Mouse (Mus musculus): ENCODE measurements around the gene Dnph1. TPM values are rescaled to one million over a fixed set of nuclear protein-coding genes. Genes with fewer than 3 reads are reported as not detected.

Dnph1 gene
- polyA plus RNA-seq (2014; fragmentation: Nextera tagmentation; extraction: Ambion mirVana) = 27.9 and 28.4 TPM in 2 replicates

GRCm38 (mm10) chr17:46496623-46497434 is at the start of gene Dnph1:
Gene Dnph1 (plus strand): TSS chr17:46496711.
- Histone ChIP-seq H3K9me3 (replicated peaks; ENCODE audit: control insufficient read depth, low read length) (no peaks in the 10 kb centered on the region), H3K9ac (ENCODE audit: low read depth, low read length) (peak within 1 kb of the TSS; percentile 82), H3K4me1 (ENCODE audit: control insufficient read depth, insufficient read depth, low read length) (peaks cover 5% of the 10 kb centered on the region; the same call in 1 of the 2 replicates), H3K27ac (ENCODE audit: low read depth, low read length) (no peak within 1 kb of the TSS), H3K4me2 (peak within 1 kb of the TSS; percentile 92), H3K27me3 (ENCODE audit: control insufficient read depth, insufficient read depth, low read length) (peaks cover 9% of the 10 kb centered on the region), H3K4me3 (ENCODE audit: low read depth, low read length) (peak within 1 kb of the TSS; percentile 53), H3K36me3 (ENCODE audit: control insufficient read depth, insufficient read depth, low read length) (peaks cover 4% of the 10 kb centered on the region; the same call in 1 of the 2 replicates)
- peak; percentile 89 for ATAC-seq (replicated peaks; ENCODE audit: insufficient number of reproducible peaks, low FRiP score, low TSS enrichment)
- under 1% methylated on average over 44 of the region's 44 CpGs for WGBS (ENCODE audit: insufficient replicate concordance)

GRCm38 (mm10) chr17:46452683-46453082 is 43.8 kb upstream of the Dnph1 start:
- 31% methylated on average over 5 of the region's 5 CpGs for WGBS (ENCODE audit: insufficient replicate concordance)

GRCm38 (mm10) chr17:46453302-46453948 is 43.1 kb upstream of the Dnph1 start:
- H3K9me3 ChIP-seq (replicated peaks; ENCODE audit: control insufficient read depth, low read length) = no peaks in the 10 kb centered on the region
- peaks cover 53% of the 10 kb centered on the region for H3K27me3 ChIP-seq (ENCODE audit: control insufficient read depth, insufficient read depth, low read length)
- peaks cover 30% of the 10 kb centered on the region for H3K4me1 ChIP-seq (ENCODE audit: control insufficient read depth, insufficient read depth, low read length)
- H3K36me3 ChIP-seq (ENCODE audit: control insufficient read depth, insufficient read depth, low read length) = no peaks in the 10 kb centered on the region
- WGBS (ENCODE audit: insufficient replicate concordance) = 6% methylated on average over 13 of the region's 13 CpGs
- no peak overlapping the region for H3K27ac ChIP-seq (ENCODE audit: low read depth, low read length)
- no peak overlapping the region for H3K9ac ChIP-seq (ENCODE audit: low read depth, low read length)
- peak overlapping the region; percentile 81 for H3K4me2 ChIP-seq
- no peak for ATAC-seq (replicated peaks; ENCODE audit: insufficient number of reproducible peaks, low FRiP score, low TSS enrichment)
- H3K4me3 ChIP-seq (ENCODE audit: low read depth, low read length) = no peak overlapping the region

More at GRCm38 (mm10) chr17:46452683-46453082, 43.8 kb upstream of the Dnph1 start:
- peaks cover 48% of the 10 kb centered on the region for H3K27me3 ChIP-seq (ENCODE audit: control insufficient read depth, insufficient read depth, low read length)
- H3K36me3 ChIP-seq (ENCODE audit: control insufficient read depth, insufficient read depth, low read length) = no peaks in the 10 kb centered on the region
- H3K4me1 ChIP-seq (ENCODE audit: control insufficient read depth, insufficient read depth, low read length) = peaks cover 23% of the 10 kb centered on the region
- H3K4me3 ChIP-seq (ENCODE audit: low read depth, low read length) = no peak overlapping the region
- H3K9ac ChIP-seq (ENCODE audit: low read depth, low read length) = no peak overlapping the region
- no peaks in the 10 kb centered on the region for H3K9me3 ChIP-seq (replicated peaks; ENCODE audit: control insufficient read depth, low read length)
- H3K4me2 ChIP-seq = no peak overlapping the region
- H3K27ac ChIP-seq (ENCODE audit: low read depth, low read length) = no peak overlapping the region
- no peak for ATAC-seq (replicated peaks; ENCODE audit: insufficient number of reproducible peaks, low FRiP score, low TSS enrichment)

- H3K4me3 ChIP-seq (ENCODE audit: low read depth, low read length) = peak overlapping the region; percentile 42
- no peak overlapping the region for H3K27ac ChIP-seq (ENCODE audit: low read depth, low read length)
- ATAC-seq (replicated peaks; ENCODE audit: insufficient number of reproducible peaks, low FRiP score, low TSS enrichment) = no peak
- WGBS (ENCODE audit: insufficient replicate concordance) = 2% methylated on average over 26 of the region's 26 CpGs
- no peaks in the 10 kb centered on the region for H3K36me3 ChIP-seq (ENCODE audit: control insufficient read depth, insufficient read depth, low read length)
- peak overlapping the region; percentile 81 for H3K4me2 ChIP-seq
- H3K27me3 ChIP-seq (ENCODE audit: control insufficient read depth, insufficient read depth, low read length) = peaks cover 56% of the 10 kb centered on the region
- H3K9me3 ChIP-seq (replicated peaks; ENCODE audit: control insufficient read depth, low read length) = no peaks in the 10 kb centered on the region
- peaks cover 33% of the 10 kb centered on the region for H3K4me1 ChIP-seq (ENCODE audit: control insufficient read depth, insufficient read depth, low read length)
- H3K9ac ChIP-seq (ENCODE audit: low read depth, low read length) = 0 out of 2 replicates have a peak overlapping the region, but pooled peaks have one; percentile 1
Observed at GRCm38 (mm10) chr17:46453970-46454411, 42.5 kb upstream of the Dnph1 start.

GRCm38 (mm10) chr17:46454539-46454938 is 42.0 kb upstream of the Dnph1 start:
- Histone ChIP-seq H3K4me1 (ENCODE audit: control insufficient read depth, insufficient read depth, low read length) (peaks cover 34% of the 10 kb centered on the region), H3K9me3 (replicated peaks; ENCODE audit: control insufficient read depth, low read length) (no peaks in the 10 kb centered on the region), H3K4me2 (peak overlapping the region; percentile 81), H3K4me3 (ENCODE audit: low read depth, low read length) (peak overlapping the region; percentile 42), H3K36me3 (ENCODE audit: control insufficient read depth, insufficient read depth, low read length) (no peaks in the 10 kb centered on the region), H3K27ac (ENCODE audit: low read depth, low read length) (no peak overlapping the region), H3K27me3 (ENCODE audit: control insufficient read depth, insufficient read depth, low read length) (peaks cover 59% of the 10 kb centered on the region), H3K9ac (ENCODE audit: low read depth, low read length) (0 out of 2 replicates have a peak overlapping the region, but pooled peaks have one; percentile 39)
- 2% methylated on average over 9 of the region's 9 CpGs for WGBS (ENCODE audit: insufficient replicate concordance)
- no peak for ATAC-seq (replicated peaks; ENCODE audit: insufficient number of reproducible peaks, low FRiP score, low TSS enrichment)

GRCm38 (mm10) chr17:46455110-46455691 is 41.3 kb upstream of the Dnph1 start:
- Histone ChIP-seq H3K27me3 (ENCODE audit: control insufficient read depth, insufficient read depth, low read length) (peaks cover 66% of the 10 kb centered on the region), H3K36me3 (ENCODE audit: control insufficient read depth, insufficient read depth, low read length) (no peaks in the 10 kb centered on the region), H3K9me3 (replicated peaks; ENCODE audit: control insufficient read depth, low read length) (no peaks in the 10 kb centered on the region), H3K27ac (ENCODE audit: low read depth, low read length) (no peak overlapping the region), H3K4me2 (peak overlapping the region; percentile 81), H3K4me1 (ENCODE audit: control insufficient read depth, insufficient read depth, low read length) (peaks cover 34% of the 10 kb centered on the region), H3K9ac (ENCODE audit: low read depth, low read length) (peak overlapping the region; percentile 39; the same call in 1 of the 2 replicates), H3K4me3 (ENCODE audit: low read depth, low read length) (peak overlapping the region; percentile 42)
- under 1% methylated on average over 33 of the region's 33 CpGs for WGBS (ENCODE audit: insufficient replicate concordance)
- ATAC-seq (replicated peaks; ENCODE audit: insufficient number of reproducible peaks, low FRiP score, low TSS enrichment) = 0 out of 2 replicates have a peak, but pooled peaks have one; percentile 19

GRCm38 (mm10) chr17:46457791-46458190 is 38.7 kb upstream of the Dnph1 start:
- no peak for ATAC-seq (replicated peaks; ENCODE audit: insufficient number of reproducible peaks, low FRiP score, low TSS enrichment)
- Histone ChIP-seq H3K9me3 (replicated peaks; ENCODE audit: control insufficient read depth, low read length) (no peaks in the 10 kb centered on the region), H3K36me3 (ENCODE audit: control insufficient read depth, insufficient read depth, low read length) (no peaks in the 10 kb centered on the region), H3K9ac (ENCODE audit: low read depth, low read length) (no peak overlapping the region), H3K27ac (ENCODE audit: low read depth, low read length) (peak overlapping the region; percentile 46; the same call in 1 of the 2 replicates), H3K4me1 (ENCODE audit: control insufficient read depth, insufficient read depth, low read length) (peaks cover 44% of the 10 kb centered on the region), H3K27me3 (ENCODE audit: control insufficient read depth, insufficient read depth, low read length) (peaks cover 74% of the 10 kb centered on the region), H3K4me2 (no peak overlapping the region; the same call in 1 of the 2 replicates), H3K4me3 (ENCODE audit: low read depth, low read length) (no peak overlapping the region)
- 14% methylated on average over 10 of the region's 10 CpGs for WGBS (ENCODE audit: insufficient replicate concordance)

GRCm38 (mm10) chr17:46458439-46458838 is 38.1 kb upstream of the Dnph1 start:
- Histone ChIP-seq H3K4me2 (peak overlapping the region; percentile 31), H3K9ac (ENCODE audit: low read depth, low read length) (no peak overlapping the region), H3K4me3 (ENCODE audit: low read depth, low read length) (no peak overlapping the region), H3K27me3 (ENCODE audit: control insufficient read depth, insufficient read depth, low read length) (peaks cover 72% of the 10 kb centered on the region), H3K4me1 (ENCODE audit: control insufficient read depth, insufficient read depth, low read length) (peaks cover 39% of the 10 kb centered on the region), H3K27ac (ENCODE audit: low read depth, low read length) (peak overlapping the region; percentile 46), H3K36me3 (ENCODE audit: control insufficient read depth, insufficient read depth, low read length) (no peaks in the 10 kb centered on the region), H3K9me3 (replicated peaks; ENCODE audit: control insufficient read depth, low read length) (no peaks in the 10 kb centered on the region)
- 17% methylated on average over 3 of the region's 3 CpGs for WGBS (ENCODE audit: insufficient replicate concordance)
- 0 out of 2 replicates have a peak, but pooled peaks have one; percentile 13 for ATAC-seq (replicated peaks; ENCODE audit: insufficient number of reproducible peaks, low FRiP score, low TSS enrichment)

Measured in heart, embryonic 11.5 days (tissue).